Mouse (Mus musculus): ENCODE results near the gene Ctbs.
"Not testable (repeated sequence)": the region's sequence is repeated elsewhere in the genome, so short reads cannot be mapped to it uniquely, and the experiment has no call there.

Ctbs gene

DNA sequence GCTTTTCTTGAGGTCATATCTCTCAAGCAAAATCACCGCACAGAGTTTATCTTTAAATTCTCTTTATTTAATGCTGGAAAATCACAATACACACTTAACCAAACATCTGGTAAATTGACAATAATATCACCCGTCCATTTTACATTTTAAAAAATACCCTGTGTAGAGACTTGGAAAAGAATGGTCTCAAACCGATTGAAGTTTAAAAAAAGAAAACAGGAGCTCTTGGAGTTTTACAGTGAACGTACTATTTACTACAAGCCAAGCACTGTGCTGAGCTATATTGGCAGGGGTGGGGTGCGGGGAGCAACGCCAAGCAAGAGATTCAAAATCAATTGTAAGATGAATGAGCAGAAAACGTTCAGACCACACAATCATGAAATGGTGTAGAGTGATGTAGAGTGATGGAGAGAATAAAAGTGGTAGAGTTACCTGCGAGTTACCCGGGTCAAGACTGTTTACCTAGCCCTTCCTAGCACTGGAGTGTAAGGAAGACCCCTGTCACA lies at the start of gene Ctbs:
Gene Ctbs (plus strand): TSS at position 51 of the 506 bp plus-strand sequence.
- DNase-seq: no peak

DNA sequence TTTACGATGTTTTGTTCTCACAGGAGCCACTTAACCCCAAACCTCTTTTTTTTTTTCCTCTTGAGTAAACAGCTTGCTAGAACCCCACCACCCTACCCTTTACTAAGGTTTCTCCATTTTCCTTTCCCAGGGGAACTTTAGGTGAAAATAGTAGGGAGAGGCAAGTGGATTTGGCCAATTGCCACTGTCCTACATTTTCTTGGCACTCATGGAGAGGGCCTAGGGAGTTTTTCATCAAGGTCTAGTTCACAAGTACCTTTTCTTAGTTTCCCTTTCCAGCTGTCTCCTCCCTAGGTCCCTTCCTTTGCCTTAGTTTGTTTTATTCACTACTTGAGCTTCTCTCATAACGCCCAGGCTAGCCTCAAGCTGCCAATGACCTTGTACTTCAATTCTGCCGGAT lies 45.8 kb upstream of the Ctbs start:
- no peak for DNase-seq

DNA sequence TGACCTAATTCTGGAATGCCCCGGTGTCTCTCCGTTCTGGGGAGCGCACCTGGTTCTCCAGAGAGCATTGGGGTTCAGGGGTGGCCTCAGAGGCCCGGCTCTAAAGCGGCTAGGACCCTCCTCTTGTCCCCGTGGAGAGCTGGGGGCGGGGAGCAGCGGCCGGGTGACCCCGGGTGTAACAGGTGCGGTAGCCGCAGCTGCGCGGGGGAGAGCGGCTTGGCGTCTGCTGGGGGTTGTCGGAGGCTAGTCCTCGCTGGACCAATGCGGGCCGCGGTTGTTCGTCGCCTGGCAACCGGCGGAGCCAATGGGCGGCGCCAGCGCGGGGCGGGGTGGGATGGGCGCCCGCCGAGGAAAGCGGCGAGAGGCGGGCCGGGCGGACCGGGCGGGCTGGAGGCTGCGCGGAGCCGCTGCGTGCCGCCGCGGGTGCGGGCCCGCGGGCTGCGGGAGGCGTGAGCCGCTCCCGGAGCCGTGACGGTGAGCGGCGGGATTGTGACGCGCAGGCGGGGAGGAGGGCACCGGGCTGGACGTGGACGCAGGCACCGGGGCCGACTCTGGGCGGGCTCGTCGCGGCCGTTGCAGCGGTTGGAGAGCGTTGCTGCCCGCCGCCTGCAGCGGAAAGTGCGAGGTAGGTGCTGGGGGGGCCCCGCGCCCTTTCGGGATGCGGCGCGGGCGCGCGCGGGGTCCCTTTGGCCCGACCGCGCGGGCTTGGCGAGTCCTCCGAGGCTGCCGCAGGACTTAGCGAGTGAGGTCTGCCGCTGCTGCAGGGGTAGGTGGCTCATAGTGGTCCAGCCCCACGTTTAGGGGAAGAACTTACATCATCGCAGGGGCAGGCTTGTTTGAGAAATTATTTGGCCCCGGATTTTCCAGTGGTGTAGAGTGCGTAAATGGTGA lies 45.0 kb upstream of the Ctbs start, which contains the start of gene Ssx2ip:
Gene Ssx2ip (plus strand): TSS at position 332 of the 891 bp plus-strand sequence.
- peak; percentile 96 for DNase-seq

DNA sequence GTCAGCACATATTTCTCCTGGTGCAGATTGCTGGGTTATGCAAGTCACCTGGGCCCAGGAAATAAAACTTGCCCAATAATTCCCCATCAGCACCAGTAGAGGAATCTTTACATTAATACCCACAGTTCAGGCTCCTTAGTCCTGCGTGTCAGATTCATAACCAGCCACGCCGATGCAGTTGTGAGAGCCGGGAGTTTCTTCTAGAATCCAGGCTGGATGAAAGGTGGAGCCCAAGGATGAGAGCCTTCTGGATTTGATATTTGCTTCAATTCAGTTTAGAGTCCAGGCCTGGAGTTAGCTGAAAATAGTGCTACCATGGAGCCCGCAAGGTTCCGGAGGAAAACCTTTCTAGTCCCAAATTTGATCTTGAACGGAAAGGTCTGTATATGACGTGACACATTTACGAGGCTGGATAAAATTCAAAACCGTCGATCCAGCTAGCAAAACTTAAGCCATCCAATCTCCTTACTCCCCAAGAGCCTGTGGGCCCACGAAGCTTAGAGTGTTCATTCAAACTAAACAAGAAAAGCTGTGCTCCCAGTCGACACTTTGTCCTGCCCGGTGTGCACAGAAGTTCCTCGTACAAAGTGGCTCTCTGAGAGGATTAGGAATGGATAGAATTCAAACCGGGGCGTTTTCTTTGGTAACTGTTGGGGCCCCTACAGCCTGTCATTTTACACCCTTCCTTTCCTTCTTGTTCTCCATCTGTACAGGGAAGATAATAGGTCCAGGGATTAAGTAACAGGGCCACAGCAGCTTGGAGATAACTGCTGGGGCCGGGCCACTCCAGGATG lies 44.2 kb upstream of the Ctbs start:
- peak; percentile 58 for DNase-seq

DNA sequence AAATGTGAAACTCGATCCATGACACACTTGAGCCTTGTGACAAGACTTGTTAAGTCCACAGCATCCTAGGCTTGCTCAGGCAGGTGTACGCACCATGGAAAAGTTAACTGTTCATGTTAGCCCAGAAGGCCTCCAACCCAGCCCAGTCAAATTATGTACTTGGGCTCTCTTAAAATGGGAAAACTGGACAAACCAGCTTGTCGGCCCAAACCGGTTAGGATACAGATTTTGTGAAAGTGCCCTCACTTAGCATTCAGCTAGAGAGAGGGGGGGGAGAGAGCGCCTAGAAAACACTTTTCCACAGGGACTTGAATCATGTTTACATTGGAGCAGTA lies 43.6 kb upstream of the Ctbs start:
- no peak for DNase-seq

DNA sequence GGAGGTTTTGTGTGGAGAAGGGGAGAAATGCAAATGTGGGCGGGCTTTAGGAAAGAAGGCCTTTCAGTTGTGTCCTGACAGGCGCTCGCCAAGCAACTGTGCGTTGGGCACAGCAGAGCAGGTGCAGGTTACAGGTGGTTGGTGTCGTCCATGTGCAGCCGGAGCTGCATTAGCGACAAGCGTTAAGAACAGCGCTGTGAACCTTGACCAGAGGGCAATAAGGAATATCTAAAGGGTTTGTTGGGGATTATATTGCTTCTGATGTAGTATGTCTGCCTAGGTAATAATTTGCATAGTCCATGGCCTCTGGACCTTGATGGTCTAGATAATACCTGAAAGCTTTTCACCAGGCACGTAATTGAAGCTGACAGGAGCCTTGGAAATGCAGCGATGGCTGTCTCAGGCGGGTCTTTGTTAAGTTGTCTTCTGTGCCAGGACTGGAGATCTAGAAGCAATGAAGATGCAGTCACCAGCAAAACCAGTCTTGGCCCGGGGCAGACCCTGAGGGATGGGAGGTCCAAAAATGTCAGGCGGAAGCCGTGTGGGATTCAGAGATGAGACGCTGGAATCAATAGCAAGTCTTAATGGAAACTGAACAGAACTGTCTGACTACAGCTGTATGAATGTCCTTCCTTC lies 42.4 kb upstream of the Ctbs start:
- peak; percentile 17 for DNase-seq

DNA sequence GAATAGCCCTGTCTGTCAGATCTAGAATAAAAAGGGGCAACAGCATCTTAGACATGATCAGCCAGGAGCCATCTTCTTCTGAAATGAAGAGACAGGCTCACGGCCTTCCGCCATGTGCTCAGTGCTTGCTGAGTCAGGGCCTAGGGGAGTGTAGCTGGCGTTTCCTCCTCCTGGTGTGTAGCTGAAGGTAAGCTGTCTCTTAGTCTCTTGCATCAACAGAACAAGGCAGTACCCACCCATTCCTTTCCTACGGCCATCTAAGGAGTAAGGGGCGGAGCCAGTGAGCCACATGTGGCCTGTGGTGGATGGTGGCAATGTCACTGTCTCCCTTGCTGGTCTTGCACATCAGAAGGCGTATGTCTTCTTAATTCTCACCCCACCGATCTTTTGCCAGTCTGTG lies 39.5 kb upstream of the Ctbs start:
- no peak for DNase-seq

DNA sequence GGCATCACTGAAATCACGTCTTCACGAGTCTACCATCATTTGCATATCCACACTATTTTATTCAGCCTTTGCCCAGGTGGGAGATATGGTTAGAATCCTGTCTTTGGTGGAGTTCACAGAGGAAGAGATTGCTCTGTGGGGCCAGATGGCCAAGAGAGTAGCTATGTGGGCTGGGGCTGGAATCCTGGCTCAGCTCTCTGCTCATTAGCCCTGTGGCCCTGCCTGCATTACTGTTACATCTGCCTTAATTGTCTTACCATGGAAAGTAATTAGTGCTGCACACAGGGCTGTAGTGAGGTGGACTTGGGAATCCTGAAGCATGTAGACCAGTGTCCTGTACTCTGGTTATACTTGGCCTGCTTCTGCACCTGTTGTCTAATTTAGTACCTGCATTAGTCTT lies 37.6 kb upstream of the Ctbs start:
- no peak for DNase-seq

DNA sequence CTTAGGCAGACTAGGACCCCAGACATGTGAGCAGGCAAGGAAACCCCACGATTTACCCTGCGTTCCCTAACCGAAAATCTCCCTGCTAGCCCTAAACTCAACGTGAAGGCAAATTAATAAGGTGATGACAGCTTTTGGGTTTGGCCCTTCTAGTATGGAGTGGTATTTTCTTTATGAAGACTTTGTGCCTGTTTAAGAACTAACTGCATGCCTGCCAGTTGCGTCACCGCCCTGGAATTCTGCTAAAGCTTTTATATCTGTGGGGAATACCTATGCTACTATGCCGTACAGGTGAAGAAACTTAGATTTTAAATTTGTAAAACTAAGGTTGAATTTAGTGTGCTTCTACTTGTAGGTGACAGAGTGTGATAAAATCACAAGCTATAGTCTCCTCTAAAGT lies 37.1 kb upstream of the Ctbs start:
- DNase-seq: no peak

DNA sequence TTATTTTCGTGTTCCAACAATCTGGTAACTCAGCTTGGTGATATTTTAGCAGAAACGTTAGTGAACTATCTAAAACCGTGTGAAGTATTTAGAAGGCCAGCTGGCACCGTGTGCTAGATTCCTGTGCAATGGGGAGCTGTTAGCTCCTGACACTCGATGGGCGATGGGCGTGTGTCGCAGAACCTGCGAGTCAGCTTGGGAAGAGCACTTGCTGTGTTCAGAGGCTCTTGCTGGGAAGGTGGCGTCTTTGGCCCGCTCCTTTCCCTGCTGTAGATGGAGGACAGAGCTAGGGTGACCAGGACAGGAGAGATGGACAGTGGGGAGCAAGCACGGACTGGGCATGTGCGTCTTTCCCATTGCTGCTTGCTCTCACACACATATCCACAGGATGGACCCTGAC lies 36.6 kb upstream of the Ctbs start:
- DNase-seq: no peak

DNA sequence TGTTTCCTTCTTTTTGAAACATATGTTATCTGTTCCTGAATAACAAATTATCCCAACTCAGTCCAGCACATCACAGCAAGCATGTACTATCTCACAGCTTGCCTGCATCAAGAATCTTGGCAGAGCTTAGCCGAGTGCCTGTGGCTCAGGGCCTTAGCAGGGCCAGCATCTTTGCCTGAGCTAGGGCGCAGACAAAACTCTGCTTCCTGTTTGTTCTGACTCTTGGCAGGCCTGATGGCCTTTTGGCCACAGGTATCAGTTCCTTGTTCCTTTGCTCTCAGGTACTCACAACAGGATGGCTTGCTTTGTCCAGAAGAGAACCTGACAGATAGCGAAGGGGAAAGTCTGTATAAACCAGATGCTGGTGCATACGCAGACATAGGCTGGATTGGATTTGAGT lies 35.6 kb upstream of the Ctbs start:
- peak; percentile 89 for DNase-seq

DNA sequence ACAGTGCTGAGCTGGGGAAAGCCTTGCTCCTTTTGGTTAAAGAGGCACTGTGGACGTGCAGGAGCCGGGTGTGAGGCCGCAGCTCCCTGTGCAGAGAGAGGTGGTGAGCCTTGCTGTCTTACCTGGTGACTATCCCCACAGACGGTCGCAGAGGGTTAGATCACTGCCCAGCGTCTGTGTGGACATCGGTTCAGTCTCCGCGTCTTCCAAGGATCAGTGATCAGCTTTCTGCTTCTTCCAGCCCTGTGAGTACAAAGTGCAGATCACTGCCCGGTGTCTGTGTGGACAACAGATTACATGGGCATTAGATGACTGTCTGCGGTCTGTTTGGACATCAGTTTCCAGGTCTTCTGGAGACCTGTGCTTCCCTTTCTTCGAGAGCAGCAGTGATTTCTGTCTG lies 35.0 kb upstream of the Ctbs start:
- no peak for DNase-seq

DNA sequence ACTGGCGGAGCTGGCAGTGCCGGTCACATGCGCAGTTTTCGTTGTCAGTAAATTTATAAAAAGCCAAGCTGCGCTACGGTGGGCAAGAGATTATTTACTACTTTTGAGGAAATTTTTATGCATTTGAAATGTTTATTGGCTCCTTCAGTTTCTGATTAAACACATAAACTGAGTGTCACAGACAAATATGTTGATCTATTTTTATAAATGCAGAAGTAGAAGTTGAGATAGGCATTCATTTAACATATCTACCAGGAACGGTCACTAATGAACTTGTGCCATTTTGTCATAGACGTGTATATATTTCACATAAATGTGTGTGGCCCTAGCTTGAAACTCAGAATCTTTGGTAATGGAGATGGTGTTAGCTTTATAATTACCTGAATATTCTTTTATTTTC lies 31.7 kb upstream of the Ctbs start:
- DNase-seq: no peak

DNA sequence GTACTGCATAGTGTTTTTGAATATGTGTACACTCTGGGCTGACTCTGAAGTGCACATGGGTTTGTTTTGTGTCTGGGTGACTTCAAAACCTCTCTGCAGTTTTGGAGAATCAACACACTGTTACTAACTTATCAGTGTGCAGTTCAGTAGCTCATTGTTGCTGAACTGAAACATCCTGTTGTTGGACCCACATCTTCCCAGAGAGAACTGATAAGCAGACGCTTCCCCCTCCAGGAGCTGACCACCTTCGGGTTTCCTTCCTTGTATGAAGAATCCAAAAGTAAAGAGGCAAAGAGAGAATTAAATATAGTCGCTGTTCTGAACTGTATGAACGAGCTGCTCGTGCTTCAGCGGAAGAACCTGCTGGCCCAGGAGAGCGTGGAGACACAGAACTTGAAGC lies 30.7 kb upstream of the Ctbs start:
- no peak for DNase-seq

DNA sequence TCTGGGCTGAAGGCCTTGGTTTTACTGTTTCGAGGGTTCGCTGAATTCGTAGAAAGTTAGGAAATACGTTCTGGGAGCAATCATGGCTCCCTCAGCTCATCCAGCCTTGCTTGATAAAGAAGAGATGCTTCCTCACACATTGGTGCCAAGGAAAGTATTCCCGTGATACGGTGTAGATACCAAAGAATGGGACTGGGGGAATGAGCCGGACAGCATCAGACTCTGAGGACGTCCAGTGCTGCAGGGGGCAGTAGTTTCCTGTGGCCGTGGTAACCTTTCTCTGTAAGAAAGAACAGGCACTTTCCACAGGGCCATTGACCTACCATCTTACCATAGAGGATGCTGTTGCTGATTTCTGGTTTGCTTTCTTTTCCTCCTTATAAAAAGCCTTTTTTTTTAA lies 30.1 kb upstream of the Ctbs start:
- DNase-seq: no peak

DNA sequence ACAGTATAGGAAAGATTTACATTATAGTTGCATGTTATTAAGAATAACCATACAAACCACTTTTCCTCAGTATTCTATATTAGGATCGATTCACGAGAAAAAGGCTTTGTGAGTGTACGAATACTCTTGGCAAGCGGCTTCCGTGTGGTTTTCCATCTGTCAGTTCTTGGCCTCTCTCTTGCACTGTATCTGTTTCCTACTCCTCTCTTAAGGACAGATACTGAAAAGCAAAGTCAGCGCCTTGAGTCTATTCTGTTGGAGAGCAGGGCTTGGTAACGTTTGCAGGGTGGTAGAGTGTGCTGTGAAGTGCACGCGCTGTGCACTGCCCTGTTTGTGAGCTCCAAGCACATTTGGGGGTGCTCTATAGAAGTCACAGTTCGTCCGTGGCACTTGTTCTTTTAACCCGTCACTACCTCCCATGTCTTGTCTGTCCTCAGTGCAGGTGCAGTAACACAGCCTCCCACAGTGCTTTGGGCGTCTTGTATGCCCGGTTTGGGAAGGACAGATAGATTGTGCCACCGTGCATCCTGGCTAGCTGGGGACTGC lies 29.5 kb upstream of the Ctbs start:
- DNase-seq: no peak

DNA sequence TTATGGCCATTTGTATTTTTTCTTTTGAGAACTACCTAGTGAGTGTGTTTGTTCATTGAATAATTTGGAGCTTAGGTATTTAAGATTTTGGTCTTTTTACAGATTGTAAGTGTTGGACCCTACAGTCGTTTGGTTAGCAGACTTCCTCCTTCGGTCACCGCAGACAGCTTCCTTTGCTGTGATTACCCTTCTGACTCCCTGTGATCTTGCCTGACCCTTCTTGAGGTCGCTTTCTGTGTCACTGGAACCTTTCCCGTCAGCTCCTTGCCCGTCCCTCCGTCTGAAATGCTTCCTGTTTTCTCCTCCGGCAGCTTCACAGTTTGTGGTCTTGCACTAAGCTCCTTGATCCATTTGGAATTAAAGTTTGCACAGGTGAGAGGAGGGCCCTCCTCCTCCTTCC lies 27.8 kb upstream of the Ctbs start:
- no peak for DNase-seq

DNA sequence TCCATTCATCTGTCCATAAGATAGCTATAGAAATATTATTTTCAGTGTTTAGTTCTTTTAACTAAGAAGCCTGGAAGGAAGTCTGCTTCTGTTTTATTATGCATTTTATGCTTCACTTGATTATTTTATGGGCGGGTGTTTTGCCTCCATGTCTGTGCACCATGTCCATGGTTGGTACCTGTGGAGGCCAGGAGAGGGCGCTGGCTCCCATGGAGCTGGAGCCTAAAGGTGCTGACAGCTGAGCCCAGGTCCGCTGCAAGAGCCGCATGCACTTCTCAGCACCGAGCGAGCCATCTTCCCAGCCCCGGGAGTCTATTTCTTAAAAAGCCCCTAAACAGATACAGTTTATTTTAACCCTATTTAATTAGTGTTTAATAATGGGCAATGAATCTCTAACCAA lies 25.9 kb upstream of the Ctbs start:
- no peak for DNase-seq

DNA sequence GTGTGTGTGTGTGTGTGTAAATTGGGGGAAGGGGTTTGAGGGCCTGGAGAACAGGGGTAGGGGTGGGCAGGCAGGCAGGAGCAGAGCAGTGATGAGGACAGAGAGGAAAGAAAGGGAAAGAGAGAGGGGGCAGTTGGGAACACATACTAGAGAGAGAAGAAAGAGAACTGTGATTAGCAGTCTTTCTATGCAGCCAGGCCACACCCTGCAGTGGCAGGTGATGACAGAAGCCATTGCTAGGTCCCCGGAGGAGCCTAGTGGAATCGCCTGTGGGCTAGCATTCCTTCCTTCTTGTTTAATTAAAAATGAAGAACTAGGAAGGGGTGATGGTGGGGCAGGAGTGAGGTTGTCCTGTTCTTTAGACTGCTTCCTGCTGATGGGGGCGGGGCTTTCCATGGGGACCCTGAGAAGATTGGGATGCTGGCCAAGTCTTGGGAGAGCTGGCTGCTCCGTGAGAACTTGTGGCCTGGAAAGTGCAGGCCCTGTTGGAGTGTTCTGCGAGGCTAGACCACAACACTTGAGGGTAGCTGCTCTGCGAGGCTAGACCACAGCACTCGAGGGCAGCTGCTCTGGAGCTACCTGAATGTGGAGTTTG lies 25.2 kb upstream of the Ctbs start:
- no peak for DNase-seq

DNA sequence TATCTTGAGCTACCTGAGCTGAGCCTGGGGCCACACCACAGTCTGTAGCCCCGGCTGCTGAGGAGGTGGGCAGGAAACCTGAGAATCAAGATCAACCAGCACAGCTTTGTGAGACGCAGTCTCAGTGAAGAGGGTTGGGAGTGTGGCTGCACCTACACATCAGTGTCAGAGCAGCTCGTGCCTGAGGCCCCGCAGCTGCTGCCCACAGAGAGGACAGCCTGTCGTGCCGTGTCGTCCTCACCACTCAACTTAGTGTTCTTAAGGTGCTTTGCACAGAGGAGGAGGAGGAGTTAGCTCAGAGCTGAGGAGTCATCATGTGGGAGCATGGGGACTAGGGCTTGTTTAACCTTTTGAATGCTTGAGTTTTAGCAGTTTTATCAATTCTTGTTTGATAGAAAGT lies 23.7 kb upstream of the Ctbs start:
- DNase-seq: no peak

DNA sequence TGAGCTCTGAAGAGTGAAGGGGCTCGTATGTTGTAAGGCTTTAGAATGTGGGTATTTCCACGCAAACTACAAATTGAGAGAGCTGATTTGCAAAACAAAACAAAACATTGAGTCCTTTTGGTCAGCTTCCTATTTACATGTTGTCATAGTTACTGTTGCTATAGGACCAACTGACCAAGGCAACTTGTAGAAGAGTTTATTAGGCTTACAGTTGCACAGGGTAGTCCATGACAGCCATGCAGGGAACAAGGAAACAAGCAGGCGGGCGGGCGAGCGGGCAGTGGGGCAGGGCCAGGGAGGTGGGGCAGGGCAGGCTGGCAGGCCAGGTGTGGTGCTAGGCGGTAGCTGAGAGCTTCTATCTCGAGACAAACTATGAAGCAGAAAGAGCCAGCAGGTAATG lies 23.1 kb upstream of the Ctbs start:
- DNase-seq: no peak

DNA sequence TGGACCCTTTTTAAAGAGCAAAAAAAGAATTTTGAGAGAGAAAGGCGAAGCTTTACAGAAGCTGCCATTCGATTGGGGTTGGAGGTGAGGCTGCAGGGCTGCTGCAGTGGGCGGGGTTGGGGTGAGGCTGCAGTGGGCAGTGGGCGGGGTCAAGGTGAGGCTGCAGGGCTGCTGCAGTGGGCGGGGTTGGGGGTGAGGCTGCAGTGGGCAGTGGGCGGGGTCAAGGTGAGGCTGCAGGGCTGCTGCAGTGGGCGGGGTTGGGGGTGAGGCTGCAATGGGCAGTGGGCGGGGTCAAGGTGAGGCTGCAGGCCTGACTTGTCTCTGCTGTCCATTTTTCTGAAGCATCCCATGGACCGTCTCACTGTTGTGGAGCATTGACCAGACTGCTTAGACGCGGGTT lies 16.5 kb upstream of the Ctbs start:
- not testable (repeated sequence) for DNase-seq

All from cerebellum, adult 9-10 months (tissue).